ENCODE assay signal across 20 mouse cellular contexts in the genomic region with DNA sequence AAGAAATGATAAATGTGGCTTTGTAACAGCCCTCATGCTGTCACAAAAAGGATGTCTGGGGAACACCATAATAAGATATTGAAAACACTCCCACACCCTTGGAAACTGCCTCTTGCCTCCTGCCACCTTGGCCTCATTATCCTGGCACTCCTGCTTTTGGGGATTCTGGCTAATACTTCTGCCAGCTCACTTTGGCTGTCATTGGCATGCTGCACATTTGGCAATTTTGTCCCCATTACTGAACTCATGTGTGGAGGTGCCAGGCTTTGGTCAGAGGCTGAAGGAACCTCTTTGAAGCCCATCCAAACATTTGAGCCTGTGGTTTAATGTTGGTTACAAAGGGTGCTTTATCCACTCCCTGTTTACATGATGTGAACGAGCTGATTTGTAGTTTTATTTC.
DNase-seq lines count a peak whose midpoint lies in the region; ATAC-seq and TF ChIP-seq lines count a peak whose summit lies in the region.
"Had no signal": no experiment of that assay in that cellular context is flagged by ENCODE, and none has a peak within 500 bp of the region (broad histone marks: within the 10 kb centered on the region; RNA-seq: fewer than 3 reads in every experiment).

No protein-coding gene starts in this region.

- H3K27me3 ChIP-seq in hindbrain, embryonic 15.5 days = no peaks in the 10 kb centered on the region
- H3K27me3 ChIP-seq in hindbrain, embryonic 10.5 days (ENCODE audit: insufficient read depth, poor library complexity, severe bottlenecking) = no peaks in the 10 kb centered on the region
- no peaks in the 10 kb centered on the region for H3K27me3 ChIP-seq in midbrain, postnatal 0 days (ENCODE audit: insufficient read depth, low read length)
- H3K27me3 ChIP-seq in midbrain, embryonic 13.5 days = no peaks in the 10 kb centered on the region
- H3K27me3 ChIP-seq: embryonic facial prominence, embryonic 15.5 days; limb, embryonic 12.5 days; liver, embryonic 15.5 days; midbrain, embryonic 15.5 days had no signal

- H3K4me3 ChIP-seq in hindbrain, embryonic 15.5 days = no peak overlapping the region
- H3K4me3 ChIP-seq in hindbrain, embryonic 10.5 days = no peak overlapping the region
- H3K4me3 ChIP-seq in midbrain, postnatal 0 days (ENCODE audit: low read depth, low read length) = no peak overlapping the region
- no peak overlapping the region for H3K4me3 ChIP-seq in midbrain, embryonic 13.5 days (replicated peaks)
- H3K4me3 ChIP-seq: embryonic facial prominence, embryonic 15.5 days; left cerebral cortex, adult 2 months; limb, embryonic 12.5 days; liver, embryonic 15.5 days; midbrain, embryonic 15.5 days had no signal

- H3K27ac ChIP-seq in hindbrain, embryonic 15.5 days (replicated peaks) = no peak overlapping the region
- no peak overlapping the region for H3K27ac ChIP-seq in hindbrain, embryonic 10.5 days
- no peak overlapping the region for H3K27ac ChIP-seq in midbrain, postnatal 0 days (ENCODE audit: low read depth, low read length)
- H3K27ac ChIP-seq in midbrain, embryonic 13.5 days = no peak overlapping the region
- H3K27ac ChIP-seq: embryonic facial prominence, embryonic 15.5 days; left cerebral cortex, adult 2 months; limb, embryonic 12.5 days; liver, embryonic 15.5 days; midbrain, embryonic 15.5 days had no signal

- no peaks in the 10 kb centered on the region for H3K36me3 ChIP-seq in hindbrain, embryonic 15.5 days
- no peaks in the 10 kb centered on the region for H3K36me3 ChIP-seq in hindbrain, embryonic 10.5 days
- H3K36me3 ChIP-seq in midbrain, postnatal 0 days (ENCODE audit: insufficient read depth, low read length) = no peaks in the 10 kb centered on the region
- no peaks in the 10 kb centered on the region for H3K36me3 ChIP-seq in midbrain, embryonic 13.5 days
- H3K36me3 ChIP-seq: embryonic facial prominence, embryonic 15.5 days; limb, embryonic 12.5 days; liver, embryonic 15.5 days; midbrain, embryonic 15.5 days had no signal

- H3K9ac ChIP-seq in hindbrain, embryonic 15.5 days = no peak overlapping the region
- H3K9ac ChIP-seq in midbrain, postnatal 0 days (replicated peaks; ENCODE audit: low read length, poor library complexity, severe bottlenecking) = no peak overlapping the region
- no peak overlapping the region for H3K9ac ChIP-seq in midbrain, embryonic 13.5 days (replicated peaks)
- H3K9ac ChIP-seq: embryonic facial prominence, embryonic 15.5 days; limb, embryonic 12.5 days; liver, embryonic 15.5 days; midbrain, embryonic 15.5 days had no signal

- peak; percentile 8 for DNase-seq in adrenal gland, postnatal 14 days
- DNase-seq in adrenal gland, postnatal 4 days (ENCODE audit: low spot score in 2 of 2) = no peak
- DNase-seq in hindbrain, embryonic 10.5 days (ENCODE audit: low spot score) = no peak
- peak; percentile 60 for DNase-seq in midbrain, postnatal 0 days (ENCODE audit: low spot score)
- peak; percentile 48 to 60 for DNase-seq in layer of hippocampus, postnatal 10 days (ENCODE audit: low spot score in 2 of 2)
- DNase-seq in gastrocnemius, postnatal 4 days (ENCODE audit: low spot score in 2 of 2) = no peak
- DNase-seq: cerebellum, adult 8-10 months; embryo, embryonic 11 days; gastrocnemius, postnatal 10 days; kidney, adult 2 months; kidney, postnatal 14 days; thymus, postnatal 14 days had no signal

- WGBS in hindbrain, embryonic 15.5 days = 59% methylated on average over 1 of the region's 1 CpGs
- 76% methylated on average over 1 of the region's 1 CpGs for WGBS in hindbrain, embryonic 10.5 days
- 71% methylated on average over 1 of the region's 1 CpGs for WGBS in midbrain, postnatal 0 days
- 68% methylated on average over 1 of the region's 1 CpGs for whole genome bisulfite sequencing in midbrain, embryonic 13.5 days

- H3K9me3 ChIP-seq in hindbrain, embryonic 15.5 days = no peaks in the 10 kb centered on the region
- H3K9me3 ChIP-seq in hindbrain, embryonic 10.5 days = no peaks in the 10 kb centered on the region
- no peaks in the 10 kb centered on the region for H3K9me3 ChIP-seq in midbrain, postnatal 0 days (ENCODE audit: low read length)
- no peaks in the 10 kb centered on the region for H3K9me3 ChIP-seq in midbrain, embryonic 13.5 days
- H3K9me3 ChIP-seq: embryonic facial prominence, embryonic 15.5 days; limb, embryonic 12.5 days; liver, embryonic 15.5 days; midbrain, embryonic 15.5 days had no signal

- H3K4me2 ChIP-seq in hindbrain, embryonic 15.5 days = no peak overlapping the region
- H3K4me2 ChIP-seq in midbrain, postnatal 0 days (ENCODE audit: low read depth, low read length, poor library complexity, severe bottlenecking) = no peak overlapping the region
- no peak overlapping the region for H3K4me2 ChIP-seq in midbrain, embryonic 13.5 days (replicated peaks)
- H3K4me2 ChIP-seq: embryonic facial prominence, embryonic 15.5 days; limb, embryonic 12.5 days; liver, embryonic 15.5 days; midbrain, embryonic 15.5 days had no signal

- ATAC-seq in hindbrain, embryonic 15.5 days (ENCODE audit: low FRiP score, low read depth) = peak; percentile 54
- no peak for ATAC-seq in midbrain, postnatal 0 days (ENCODE audit: low FRiP score)
- ATAC-seq in midbrain, embryonic 13.5 days = no peak
- ATAC-seq: lung, postnatal 0 days; midbrain, embryonic 15.5 days had no signal

- TF ChIP-seq CTCF in midbrain, postnatal 0 days (IDR thresholded peaks at IDR 0.05) = no peak

- H3K4me1 ChIP-seq in hindbrain, embryonic 15.5 days (replicated peaks) = no peaks in the 10 kb centered on the region
- H3K4me1 ChIP-seq in hindbrain, embryonic 10.5 days (replicated peaks) = 0 out of 2 replicates have a peak, but pooled peaks cover 7% of the 10 kb centered on the region
- no peaks in the 10 kb centered on the region for H3K4me1 ChIP-seq in midbrain, postnatal 0 days (ENCODE audit: insufficient read depth, low read length)
- H3K4me1 ChIP-seq in midbrain, embryonic 13.5 days (replicated peaks) = no peaks in the 10 kb centered on the region
- H3K4me1 ChIP-seq: embryonic facial prominence, embryonic 15.5 days; limb, embryonic 12.5 days; liver, embryonic 15.5 days; midbrain, embryonic 15.5 days had no signal

Comparison
In these comparisons a context has a peak if more than half of its experiments do, and no peak if none do; other contexts are left out.
1. DNase-seq: peak in adrenal gland, postnatal 14 days (single experiment), midbrain, postnatal 0 days (single experiment) and layer of hippocampus, postnatal 10 days (2 of 2); none in adrenal gland, postnatal 4 days (0 of 2), hindbrain, embryonic 10.5 days (single experiment) and gastrocnemius, postnatal 4 days (0 of 2).